Mouse (Mus musculus): ENCODE results near the gene Adgrl4.

DNA sequence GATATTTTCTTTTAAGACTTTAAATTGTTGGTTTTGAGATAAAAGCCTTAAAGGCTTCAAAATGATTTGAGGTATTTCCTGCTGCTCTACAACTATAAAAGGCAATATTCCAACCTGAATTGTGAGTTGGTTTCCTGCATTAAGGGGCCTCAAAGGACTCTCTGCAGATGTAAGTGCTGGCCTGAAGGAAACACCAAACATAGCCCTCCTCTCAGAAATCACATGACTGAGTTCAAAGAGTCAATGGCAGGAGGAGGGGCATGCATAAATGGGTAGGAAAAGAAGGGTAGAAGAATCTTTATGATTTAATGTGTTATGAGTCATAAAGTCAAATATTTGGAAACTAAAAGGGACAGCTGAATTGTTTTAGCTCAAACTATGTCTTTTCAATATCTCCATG lies 46.8 kb upstream of the Adgrl4 start:
- TF ChIP-seq CTCF (IDR thresholded peaks at IDR 0.05; ENCODE audit: extremely low read depth, insufficient read depth, insufficient read length, insufficient replicate concordance) = no peak
- TF ChIP-seq POLR2A (IDR thresholded peaks at IDR 0.05; ENCODE audit: low read depth, low read length) = no peak

All from spleen, adult 2 months (tissue).